Mouse (Mus musculus): Measurements from ENCODE around the gene Aagab. TPM values are rescaled to one million over a fixed set of nuclear protein-coding genes. Genes with fewer than 3 reads are reported as not detected.

The Aagab gene
- polyA plus RNA-seq, 1 experiment = 18.6 TPM

DNA sequence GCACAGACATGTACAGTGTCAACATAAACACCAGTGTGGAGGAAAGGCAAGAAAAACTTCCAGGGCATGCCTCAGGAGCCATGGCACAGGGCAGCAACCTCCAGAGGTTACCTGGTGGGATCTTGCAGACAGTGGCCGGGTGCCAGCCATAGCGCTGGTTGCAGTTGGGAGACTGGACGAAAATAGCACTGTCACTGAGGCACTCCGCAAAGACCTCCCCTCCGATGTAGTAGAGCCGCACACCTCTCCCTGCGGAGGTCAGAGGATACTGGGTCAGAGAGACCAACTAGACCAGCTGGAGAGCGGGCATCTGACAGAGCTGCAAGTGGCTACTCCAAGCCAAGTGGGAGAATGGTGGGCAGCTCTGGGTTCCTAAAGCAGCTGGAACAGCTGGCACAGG is 52.1 kb downstream of the Aagab start:
- peaks cover 6% of the 10 kb centered on the region; the same call in 1 of the 2 replicates for H3K4me1 ChIP-seq (ENCODE audit: control insufficient read depth, insufficient read depth, insufficient read length, low read length)
- 91% methylated on average over 8 of the region's 8 CpGs for WGBS
- TF ChIP-seq POLR2A (IDR thresholded peaks at IDR 0.05; ENCODE audit: low read depth, low read length) = no peak
- no peak for TF ChIP-seq CTCF (IDR thresholded peaks at IDR 0.05; ENCODE audit: extremely low read depth, insufficient read length, insufficient replicate concordance, low read depth, low read length)
- no peak overlapping the region for H3K4me3 ChIP-seq (ENCODE audit: low read depth, low read length)
- H3K36me3 ChIP-seq (ENCODE audit: control insufficient read depth, insufficient read depth, low read length) = peaks cover 44% of the 10 kb centered on the region
- no peak overlapping the region for H3K27ac ChIP-seq (ENCODE audit: insufficient read depth, low read depth, low read length)
- no peaks in the 10 kb centered on the region for H3K27me3 ChIP-seq (ENCODE audit: control insufficient read depth, insufficient read depth, low read length)

- Histone ChIP-seq H3K36me3 (ENCODE audit: control insufficient read depth, insufficient read depth, low read length) (peaks cover 39% of the 10 kb centered on the region), H3K4me3 (ENCODE audit: low read depth, low read length) (no peak overlapping the region), H3K27me3 (ENCODE audit: control insufficient read depth, insufficient read depth, low read length) (no peaks in the 10 kb centered on the region), H3K27ac (ENCODE audit: insufficient read depth, low read depth, low read length) (no peak overlapping the region), H3K4me1 (ENCODE audit: control insufficient read depth, insufficient read depth, insufficient read length, low read length) (peaks cover 10% of the 10 kb centered on the region)
- TF ChIP-seq POLR2A (IDR thresholded peaks at IDR 0.05; ENCODE audit: low read depth, low read length) (no peak), CTCF (IDR thresholded peaks at IDR 0.05; ENCODE audit: extremely low read depth, insufficient read length, insufficient replicate concordance, low read depth, low read length) (no peak)
- WGBS = 88% methylated on average over 1 of the region's 1 CpGs
Observed at GRCm38 (mm10) chr9:63655092-63655491, 52.6 kb downstream of the Aagab start.

- Histone ChIP-seq H3K27ac (ENCODE audit: insufficient read depth, low read depth, low read length) (no peak overlapping the region), H3K27me3 (ENCODE audit: control insufficient read depth, insufficient read depth, low read length) (no peaks in the 10 kb centered on the region), H3K4me3 (ENCODE audit: low read depth, low read length) (no peak overlapping the region), H3K4me1 (ENCODE audit: control insufficient read depth, insufficient read depth, insufficient read length, low read length) (peaks cover 26% of the 10 kb centered on the region), H3K36me3 (ENCODE audit: control insufficient read depth, insufficient read depth, low read length) (peaks cover 29% of the 10 kb centered on the region)
- no peak for TF ChIP-seq POLR2A (IDR thresholded peaks at IDR 0.05; ENCODE audit: low read depth, low read length)
- TF ChIP-seq CTCF (IDR thresholded peaks at IDR 0.05; ENCODE audit: extremely low read depth, insufficient read length, insufficient replicate concordance, low read depth, low read length) = no peak
- 57% methylated on average over 4 of the region's 4 CpGs for WGBS
Observed at GRCm38 (mm10) chr9:63657167-63657566, 54.7 kb downstream of the Aagab start.

- Histone ChIP-seq H3K27ac (ENCODE audit: insufficient read depth, low read depth, low read length) (no peak overlapping the region), H3K36me3 (ENCODE audit: control insufficient read depth, insufficient read depth, low read length) (peaks cover 27% of the 10 kb centered on the region), H3K27me3 (ENCODE audit: control insufficient read depth, insufficient read depth, low read length) (no peaks in the 10 kb centered on the region), H3K4me3 (ENCODE audit: low read depth, low read length) (no peak overlapping the region), H3K4me1 (ENCODE audit: control insufficient read depth, insufficient read depth, insufficient read length, low read length) (peaks cover 33% of the 10 kb centered on the region)
- 89% methylated on average over 9 of the region's 9 CpGs for WGBS
- no peak for TF ChIP-seq CTCF (IDR thresholded peaks at IDR 0.05; ENCODE audit: extremely low read depth, insufficient read length, insufficient replicate concordance, low read depth, low read length)
- no peak for TF ChIP-seq POLR2A (IDR thresholded peaks at IDR 0.05; ENCODE audit: low read depth, low read length)
Observed at GRCm38 (mm10) chr9:63658436-63658835, 56.0 kb downstream of the Aagab start.

DNA sequence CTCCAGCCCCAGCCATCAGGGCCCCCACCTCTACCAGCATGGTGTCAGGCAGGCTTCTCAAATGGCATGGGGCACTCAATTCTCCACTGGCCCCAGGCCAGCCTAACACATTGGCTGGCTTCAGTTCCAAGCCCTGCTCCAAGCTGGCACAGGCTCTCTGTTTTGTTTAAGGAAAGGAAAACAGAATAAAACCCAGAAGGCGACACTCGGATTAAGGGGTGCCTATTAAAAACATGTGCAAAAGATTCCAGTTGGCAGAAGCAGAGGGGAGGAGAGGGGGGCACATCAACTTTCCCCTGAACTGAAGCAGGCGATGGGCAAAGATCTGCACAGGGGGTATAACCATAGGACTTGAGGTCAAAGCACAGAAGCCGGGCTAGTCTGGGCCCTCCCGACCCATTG is 56.5 kb downstream of the Aagab start:
- Histone ChIP-seq H3K4me3 (ENCODE audit: low read depth, low read length) (no peak overlapping the region), H3K27ac (ENCODE audit: insufficient read depth, low read depth, low read length) (no peak overlapping the region), H3K36me3 (ENCODE audit: control insufficient read depth, insufficient read depth, low read length) (peaks cover 25% of the 10 kb centered on the region), H3K4me1 (ENCODE audit: control insufficient read depth, insufficient read depth, insufficient read length, low read length) (peaks cover 35% of the 10 kb centered on the region), H3K27me3 (ENCODE audit: control insufficient read depth, insufficient read depth, low read length) (no peaks in the 10 kb centered on the region)
- WGBS = 77% methylated on average over 5 of the region's 5 CpGs
- TF ChIP-seq CTCF (IDR thresholded peaks at IDR 0.05; ENCODE audit: extremely low read depth, insufficient read length, insufficient replicate concordance, low read depth, low read length) (no peak), POLR2A (IDR thresholded peaks at IDR 0.05; ENCODE audit: low read depth, low read length) (no peak)

DNA sequence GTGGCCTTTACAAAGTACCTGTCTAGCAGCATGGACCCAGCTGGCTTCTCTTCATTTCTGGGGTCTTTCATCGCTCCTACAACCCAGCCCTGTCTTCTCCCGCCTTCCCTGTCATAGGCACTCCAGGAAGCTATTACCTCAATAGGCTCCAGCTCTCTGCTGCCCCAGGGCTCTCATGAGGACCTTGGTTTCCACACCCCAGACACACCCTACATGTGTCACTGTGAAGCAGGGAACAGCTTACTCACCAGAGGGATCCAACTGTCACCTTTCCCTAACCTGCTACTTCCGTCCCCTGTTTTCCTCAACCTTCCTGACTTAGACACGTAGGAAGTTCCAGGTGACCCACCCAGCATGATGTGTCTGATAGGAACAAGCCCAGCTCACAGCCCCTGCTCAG is 57.6 kb downstream of the Aagab start:
- Histone ChIP-seq H3K4me3 (ENCODE audit: low read depth, low read length) (no peak overlapping the region), H3K27ac (ENCODE audit: insufficient read depth, low read depth, low read length) (peak overlapping the region; percentile 100), H3K4me1 (ENCODE audit: control insufficient read depth, insufficient read depth, insufficient read length, low read length) (peaks cover 39% of the 10 kb centered on the region), H3K36me3 (ENCODE audit: control insufficient read depth, insufficient read depth, low read length) (peaks cover 20% of the 10 kb centered on the region), H3K27me3 (ENCODE audit: control insufficient read depth, insufficient read depth, low read length) (no peaks in the 10 kb centered on the region)
- 0 out of 2 replicates have a peak, but pooled peaks have one; percentile 27 for TF ChIP-seq POLR2A (IDR thresholded peaks at IDR 0.05; ENCODE audit: low read depth, low read length)
- TF ChIP-seq CTCF (IDR thresholded peaks at IDR 0.05; ENCODE audit: extremely low read depth, insufficient read length, insufficient replicate concordance, low read depth, low read length) = no peak
- 58% methylated on average over 4 of the region's 4 CpGs for WGBS

DNA sequence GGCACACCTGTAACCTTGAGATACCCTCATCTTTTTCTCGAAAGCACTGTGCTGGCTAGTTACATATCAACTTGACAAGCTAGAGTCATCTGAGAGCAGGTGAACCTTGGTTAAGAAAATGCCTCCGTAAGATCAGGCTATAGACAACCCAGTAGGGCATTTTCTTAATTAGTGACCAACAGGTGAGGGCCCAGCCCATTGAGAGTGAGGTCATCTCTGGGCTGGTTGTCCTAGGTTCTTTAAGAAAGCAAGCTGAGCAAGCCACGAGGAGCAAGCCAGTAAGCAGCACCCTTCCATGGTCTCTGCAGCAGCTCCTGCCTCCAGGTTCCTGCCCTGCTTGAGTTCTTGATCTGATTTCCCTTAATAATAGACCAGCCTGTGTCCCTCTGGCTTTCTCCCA is 58.2 kb downstream of the Aagab start:
- Histone ChIP-seq H3K4me3 (ENCODE audit: low read depth, low read length) (no peak overlapping the region), H3K27ac (ENCODE audit: insufficient read depth, low read depth, low read length) (peak overlapping the region; percentile 100), H3K27me3 (ENCODE audit: control insufficient read depth, insufficient read depth, low read length) (no peaks in the 10 kb centered on the region), H3K4me1 (ENCODE audit: control insufficient read depth, insufficient read depth, insufficient read length, low read length) (peaks cover 42% of the 10 kb centered on the region), H3K36me3 (ENCODE audit: control insufficient read depth, insufficient read depth, low read length) (peaks cover 14% of the 10 kb centered on the region)
- WGBS = 53% methylated on average over 3 of the region's 3 CpGs
- TF ChIP-seq CTCF (IDR thresholded peaks at IDR 0.05; ENCODE audit: extremely low read depth, insufficient read length, insufficient replicate concordance, low read depth, low read length) = no peak
- no peak for TF ChIP-seq POLR2A (IDR thresholded peaks at IDR 0.05; ENCODE audit: low read depth, low read length)

All from small intestine, adult 2 months (tissue).